Mouse (Mus musculus) intestine, postnatal 0 days (tissue): Measurements from ENCODE around the gene Rab35. TPM values are rescaled to one million over a fixed set of nuclear protein-coding genes. Genes with fewer than 3 reads are reported as not detected.

Experiments used
- ATAC-seq: fragments of 200-750 bp; cut with Nextera tagmentation; 2 replicates; pipeline ENCODE4 v1.8.0; 2017; ENCODE audit warnings: mild to moderate bottlenecking, moderate TSS enrichment, moderate library complexity
- H3K27ac ChIP-seq: fragments of 300-500 bp; sonication (generic); 2 replicates; pipeline ENCODE4 v1.5.1; 2014; ENCODE audit warnings: mild to moderate bottlenecking, low read depth, low read length, moderate library complexity
- H3K27me3 ChIP-seq: fragments of 300-500 bp; sonication (generic); replicated peaks from 2 replicates; pipeline ENCODE4 v1.6.1; 2014; ENCODE audit warnings: low read length, mixed read lengths; ENCODE audit not compliant: control insufficient read depth, insufficient read depth
- H3K36me3 ChIP-seq: fragments of 300-500 bp; sonication (generic); 2 replicates; pipeline ENCODE4 v1.6.1; 2014; ENCODE audit warnings: mild to moderate bottlenecking, moderate library complexity; ENCODE audit not compliant: control insufficient read depth, insufficient read depth
- H3K4me1 ChIP-seq: fragments of 300-500 bp; sonication (generic); replicated peaks from 2 replicates; pipeline ENCODE4 v1.6.1; 2014; ENCODE audit warnings: antibody characterized with exemption, low read length, mixed read lengths; ENCODE audit not compliant: control insufficient read depth, insufficient read depth
- H3K4me2 ChIP-seq: fragments of 300-500 bp; sonication (generic); replicated peaks from 2 replicates; pipeline ENCODE4 v1.6.1; 2014; ENCODE audit warnings: low read depth, mild to moderate bottlenecking, moderate library complexity
- H3K4me3 ChIP-seq: fragments of 300-500 bp; sonication (generic); 2 replicates; pipeline ENCODE4 v1.5.1; 2014; ENCODE audit warnings: low read depth, low read length
- H3K9ac ChIP-seq: fragments of 300-500 bp; sonication (generic); 2 replicates; pipeline ENCODE4 v1.6.1; 2014; ENCODE audit warnings: mild to moderate bottlenecking, low read depth, low read length
- H3K9me3 ChIP-seq: fragments of 300-500 bp; sonication (generic); 2 replicates; pipeline ENCODE4 v1.6.1; 2016; ENCODE audit warnings: mixed run types; ENCODE audit not compliant: control insufficient read depth
- CTCF ChIP-seq: sonication (generic); IDR thresholded peaks from 2 replicates; pipeline ENCODE4 v1.5.1; 2016; ENCODE audit warnings: low read depth, mild to moderate bottlenecking, control low read depth, antibody characterized with exemption, moderate library complexity
- WGBS: fragments of 180-500 bp; shearing (Covaris S2); extraction: QIAGEN DNeasy Blood & Tissue Kit; methylation state at CpG from one replicate; pipeline ENCODE4 v1.1.7; 2014; 5-methylcytosine and 5-hydroxymethylcytosine counted together
- polyA plus RNA-seq: library from polyadenylated mRNA; unstranded; fragments of >200 nt; fragmentation: Nextera tagmentation; extraction: Ambion mirVana; gene quantifications from 2 replicates; pipeline ENCODE4 v1.2.1, GENCODE M21; 2015

Gene Rab35
- polyA plus RNA-seq, 1 experiment from 2014 or later, result 17.3 TPM

DNA sequence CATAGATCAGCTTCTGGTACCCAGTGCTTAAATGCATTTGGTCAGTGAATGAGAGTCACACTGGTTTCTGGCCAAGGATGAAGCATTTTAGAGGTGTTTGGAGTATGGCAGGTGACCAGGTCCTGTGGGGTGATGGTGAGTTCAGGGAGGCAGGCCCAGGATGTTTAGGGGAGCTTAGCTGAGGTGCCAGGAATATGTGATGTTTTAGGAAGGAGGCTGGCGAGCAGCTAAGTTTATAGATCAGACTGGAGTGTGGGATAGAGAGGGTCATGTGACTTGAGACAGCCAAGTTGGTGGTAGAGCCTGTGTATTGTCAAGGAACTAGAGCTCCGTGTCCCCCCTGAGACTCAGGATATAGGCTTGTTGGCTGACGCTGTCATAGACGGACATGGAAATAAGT, 1.4 kb downstream of the Rab35 start:
- H3K4me3 ChIP-seq, result peak overlapping the region; percentile 81
- peak overlapping the region; percentile 71 for H3K4me2 ChIP-seq
- 55% methylated on average over 4 of the region's 4 CpGs for WGBS

DNA sequence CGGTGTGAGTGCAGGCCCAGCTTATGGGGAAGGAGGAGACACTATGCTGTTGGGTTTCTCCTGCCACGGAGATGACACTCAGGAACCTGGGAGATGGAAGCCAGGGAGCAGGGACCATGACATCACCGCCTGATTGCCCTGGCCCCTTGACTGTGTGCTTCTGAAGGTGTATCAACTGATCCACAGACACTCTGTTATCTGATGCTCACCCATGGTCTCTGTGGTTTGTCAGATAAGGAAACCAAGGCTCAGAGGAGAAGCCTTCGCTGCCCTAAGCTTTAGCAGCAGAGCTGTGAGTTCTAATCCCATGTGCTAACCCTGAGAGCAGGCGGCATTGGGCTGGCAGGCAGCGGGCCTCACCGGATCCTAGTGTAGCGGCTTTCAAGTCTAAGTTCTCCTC, 2.3 kb downstream of the Rab35 start:
- H3K9ac ChIP-seq, result no peak overlapping the region
- H3K9me3 ChIP-seq, result no peaks in the 10 kb centered on the region
- H3K4me2 ChIP-seq, result no peak overlapping the region
- H3K36me3 ChIP-seq, result peaks cover 11% of the 10 kb centered on the region
- 81% methylated on average over 8 of the region's 8 CpGs for WGBS
- H3K27me3 ChIP-seq, result no peaks in the 10 kb centered on the region
- no peak overlapping the region for H3K27ac ChIP-seq
- ATAC-seq, result no peak
- H3K4me1 ChIP-seq, result no peaks in the 10 kb centered on the region
- no peak overlapping the region for H3K4me3 ChIP-seq
- no peak for TF ChIP-seq CTCF

More for the DNA sequence above, 1.4 kb downstream of the Rab35 start:
- Histone ChIP-seq H3K9me3 (no peaks in the 10 kb centered on the region), H3K9ac (no peak overlapping the region), H3K36me3 (peaks cover under 1% of the 10 kb centered on the region), H3K27ac (no peak overlapping the region), H3K4me1 (no peaks in the 10 kb centered on the region), H3K27me3 (no peaks in the 10 kb centered on the region)
- no peak for TF ChIP-seq CTCF
- ATAC-seq, result no peak

DNA sequence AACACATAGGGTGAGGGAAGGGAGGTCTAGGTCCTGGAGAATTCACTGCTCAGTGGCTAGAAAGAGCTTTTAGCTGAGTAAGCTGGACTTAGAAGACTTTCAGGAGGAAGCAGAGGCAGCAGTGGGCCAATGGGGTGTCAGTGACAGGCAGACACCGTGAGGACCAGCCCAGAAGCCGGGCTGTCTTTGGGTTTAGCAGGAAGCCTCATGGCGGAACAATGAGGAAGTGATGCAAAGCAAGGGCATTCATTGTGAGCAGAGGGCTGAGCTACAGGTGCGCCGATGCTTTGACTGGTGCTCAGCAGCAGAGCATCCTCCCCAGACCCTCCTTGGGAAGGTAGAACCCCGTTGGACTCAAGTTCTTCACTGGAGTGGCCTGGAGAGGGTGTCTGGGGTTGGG, 3.8 kb downstream of the Rab35 start:
- no peak overlapping the region; the same call in 1 of the 2 replicates for H3K27ac ChIP-seq
- WGBS, result 64% methylated on average over 6 of the region's 6 CpGs
- ATAC-seq, result no peak
- no peaks in the 10 kb centered on the region for H3K4me1 ChIP-seq
- peaks cover 26% of the 10 kb centered on the region for H3K36me3 ChIP-seq
- no peak overlapping the region for H3K4me3 ChIP-seq
- H3K9me3 ChIP-seq, result no peaks in the 10 kb centered on the region
- TF ChIP-seq CTCF, result no peak
- no peak overlapping the region for H3K4me2 ChIP-seq
- H3K9ac ChIP-seq, result no peak overlapping the region
- no peaks in the 10 kb centered on the region for H3K27me3 ChIP-seq

DNA sequence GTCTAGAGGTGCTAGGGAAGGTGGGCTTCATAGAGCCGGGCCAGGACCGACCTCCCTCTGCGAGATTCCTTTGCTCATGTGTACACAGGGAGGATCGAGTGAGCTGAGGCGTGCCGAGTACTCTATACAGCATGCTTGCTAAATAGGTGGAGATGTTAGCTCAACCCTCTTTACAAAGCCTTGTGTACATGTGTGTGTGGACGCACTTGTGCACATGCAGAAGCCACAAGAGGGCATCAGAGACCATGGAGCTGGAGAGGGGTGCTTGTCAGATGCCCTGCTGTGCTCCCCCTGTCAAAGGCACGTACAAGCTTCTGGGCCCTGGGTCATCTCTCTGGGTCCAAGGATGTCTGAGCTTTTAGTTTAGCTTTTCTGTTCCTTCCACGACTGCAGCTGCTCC, 12.5 kb downstream of the Rab35 start:
- Histone ChIP-seq H3K9me3 (no peaks in the 10 kb centered on the region), H3K4me1 (no peaks in the 10 kb centered on the region), H3K36me3 (peaks cover 72% of the 10 kb centered on the region), H3K9ac (no peak overlapping the region), H3K27me3 (no peaks in the 10 kb centered on the region), H3K4me3 (no peak overlapping the region), H3K27ac (0 out of 2 replicates have a peak overlapping the region, but pooled peaks have one; percentile 15), H3K4me2 (no peak overlapping the region)
- peak; percentile 57 for TF ChIP-seq CTCF
- no peak for ATAC-seq
- WGBS, result 69% methylated on average over 9 of the region's 9 CpGs

DNA sequence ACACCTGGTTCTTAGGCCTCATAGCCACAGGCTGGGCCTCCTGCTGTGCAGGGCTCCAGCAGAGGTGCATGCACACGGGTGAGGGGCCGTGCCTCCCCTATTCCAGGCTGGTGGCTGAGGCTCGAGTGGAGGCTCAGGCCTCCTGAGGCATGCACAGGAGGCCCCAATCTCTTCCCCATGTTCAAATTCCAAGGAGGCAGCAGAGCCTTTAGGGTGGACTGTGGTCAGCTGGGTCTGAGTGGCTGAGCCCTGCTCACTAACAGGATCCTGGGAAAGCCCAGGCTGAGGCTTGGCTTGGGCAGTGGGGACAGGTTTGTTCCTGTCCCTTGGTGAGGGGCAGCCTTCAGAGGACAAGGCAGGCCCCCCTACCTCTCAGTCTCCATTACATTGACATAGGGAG, 17.2 kb downstream of the Rab35 start:
- H3K4me2 ChIP-seq, result no peak overlapping the region
- no peak for TF ChIP-seq CTCF
- no peaks in the 10 kb centered on the region for H3K27me3 ChIP-seq
- H3K9me3 ChIP-seq, result no peaks in the 10 kb centered on the region
- H3K27ac ChIP-seq, result no peak overlapping the region
- WGBS, result 75% methylated on average over 3 of the region's 3 CpGs
- no peak overlapping the region for H3K9ac ChIP-seq
- H3K4me3 ChIP-seq, result no peak overlapping the region
- ATAC-seq, result no peak
- H3K4me1 ChIP-seq, result no peaks in the 10 kb centered on the region
- peaks cover 39% of the 10 kb centered on the region for H3K36me3 ChIP-seq

DNA sequence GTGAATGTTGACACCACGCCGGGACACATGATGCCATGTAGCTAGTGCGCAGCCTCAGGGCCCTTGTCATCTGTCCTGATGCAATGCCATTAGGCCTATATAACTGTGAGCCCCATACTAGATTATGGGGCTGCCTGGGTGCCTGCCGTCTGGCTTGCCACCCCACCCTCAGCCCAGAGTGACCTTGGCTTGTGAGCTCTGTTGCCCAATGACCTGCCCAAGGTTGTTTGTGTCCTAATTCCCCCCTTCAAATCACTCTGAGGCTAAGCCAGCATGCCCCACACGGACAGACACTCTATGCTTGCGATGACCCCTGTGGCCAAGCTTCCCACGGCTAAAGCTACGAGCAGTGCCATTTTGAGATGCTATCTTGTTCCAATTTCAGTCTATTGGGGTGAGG, 18.0 kb downstream of the Rab35 start:
- no peak overlapping the region for H3K27ac ChIP-seq
- H3K4me1 ChIP-seq, result no peaks in the 10 kb centered on the region
- H3K9ac ChIP-seq, result no peak overlapping the region
- H3K27me3 ChIP-seq, result no peaks in the 10 kb centered on the region
- H3K9me3 ChIP-seq, result no peaks in the 10 kb centered on the region
- H3K36me3 ChIP-seq, result peaks cover 30% of the 10 kb centered on the region
- 83% methylated on average over 8 of the region's 8 CpGs for WGBS
- TF ChIP-seq CTCF, result no peak
- no peak overlapping the region for H3K4me3 ChIP-seq
- no peak for ATAC-seq
- H3K4me2 ChIP-seq, result no peak overlapping the region

DNA sequence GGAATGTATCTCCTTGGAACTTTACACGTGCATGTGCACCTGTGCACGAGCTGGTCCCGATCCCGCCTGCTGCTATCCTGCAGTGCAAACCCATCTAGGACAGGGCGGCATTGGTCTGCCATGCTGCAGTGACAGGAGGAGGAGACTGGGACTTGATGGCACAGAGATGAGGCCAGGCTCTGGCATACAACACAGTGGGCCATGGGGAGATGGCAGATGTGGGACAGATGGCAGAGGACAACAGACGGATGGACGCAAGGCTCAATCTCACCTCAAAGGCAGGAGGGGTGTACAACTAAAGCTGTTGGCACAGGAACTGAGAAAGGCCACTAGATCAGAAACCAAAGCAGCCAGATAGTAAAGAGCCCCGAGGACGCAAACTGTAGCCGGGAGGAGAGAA, 19.2 kb downstream of the Rab35 start:
- no peak overlapping the region for H3K27ac ChIP-seq

More for the DNA sequence above, 19.2 kb downstream of the Rab35 start:
- H3K9me3 ChIP-seq, result no peaks in the 10 kb centered on the region
- no peak overlapping the region for H3K4me2 ChIP-seq
- no peaks in the 10 kb centered on the region for H3K27me3 ChIP-seq
- no peak for TF ChIP-seq CTCF
- no peak overlapping the region for H3K9ac ChIP-seq
- no peak overlapping the region for H3K4me3 ChIP-seq
- no peaks in the 10 kb centered on the region for H3K4me1 ChIP-seq
- H3K36me3 ChIP-seq, result peaks cover 19% of the 10 kb centered on the region; the same call in 1 of the 2 replicates
- no peak for ATAC-seq
- WGBS, result 91% methylated on average over 10 of the region's 10 CpGs
